Mouse (Mus musculus) large intestine, adult 2 months (tissue): ENCODE measurements around the gene Gm11627. TPM values are rescaled to one million over a fixed set of nuclear protein-coding genes. Genes with fewer than 3 reads are reported as not detected.

Experiments
- DNase-seq: peaks from one replicate; pipeline ENCODE4 v3.0.0-alpha.2; 2012; ENCODE audit warnings: low read depth, low spot score
- WGBS: fragments of 180-500 bp; shearing (Covaris S2); methylation state at CpG from one replicate; pipeline ENCODE4 v1.1.7; 2018; 5-methylcytosine and 5-hydroxymethylcytosine counted together
- polyA plus RNA-seq: library from polyadenylated mRNA; depleted of rRNA; stranded (reverse); fragments of >200 nt; gene quantifications from 2 replicates; pipeline ENCODE4 v1.2.3, GENCODE M21; 2012

Gene Gm11627
- polyA plus RNA-seq, 1 experiment: 2.7 TPM

GRCm38 (mm10) chr11:102604010-102604584, 24.8 kb upstream of the Gm11627 start, which contains the start of gene Fzd2:
Fzd2 (plus strand) TSS chr11:102604396.
- DNase-seq: peak; percentile 52
- WGBS: under 1% methylated on average over 29 of the region's 31 CpGs

- 2% methylated on average over 10 of the region's 10 CpGs for WGBS
- no peak for DNase-seq
These were observed 24.2 kb upstream of the Gm11627 start for GRCm38 (mm10) chr11:102603496-102603850.

- DNase-seq: no peak
- 16% methylated on average over 13 of the region's 13 CpGs for WGBS
These were observed 23.7 kb upstream of the Gm11627 start for GRCm38 (mm10) chr11:102602816-102603495.

GRCm38 (mm10) chr11:102599912-102600311, 20.7 kb upstream of the Gm11627 start:
- 85% methylated on average over 3 of the region's 3 CpGs for WGBS
- DNase-seq: no peak

- DNase-seq: no peak
- 44% methylated on average over 3 of the region's 4 CpGs for WGBS
These were observed 16.1 kb upstream of the Gm11627 start for GRCm38 (mm10) chr11:102595341-102595820.

GRCm38 (mm10) chr11:102587554-102587953, 8.3 kb upstream of the Gm11627 start:
- WGBS: 83% methylated on average over 3 of the region's 3 CpGs

GRCm38 (mm10) chr11:102586445-102587130, 7.3 kb upstream of the Gm11627 start:
- DNase-seq: no peak
- 95% methylated on average over 4 of the region's 4 CpGs for WGBS

More at GRCm38 (mm10) chr11:102587554-102587953, 8.3 kb upstream of the Gm11627 start:
- DNase-seq: no peak

GRCm38 (mm10) chr11:102582736-102583135, 3.5 kb upstream of the Gm11627 start:
- DNase-seq: no peak
- 36% methylated on average over 5 of the region's 5 CpGs for WGBS

- 40% methylated on average over 13 of the region's 13 CpGs for WGBS
- DNase-seq: no peak
These were observed 2.9 kb upstream of the Gm11627 start for GRCm38 (mm10) chr11:102582016-102582610.

GRCm38 (mm10) chr11:102581281-102582015, 2.2 kb upstream of the Gm11627 start:
- DNase-seq: no peak
- WGBS: 49% methylated on average over 11 of the region's 11 CpGs

- 70% methylated on average over 3 of the region's 3 CpGs for WGBS
- DNase-seq: no peak
These were observed 721 bp upstream of the Gm11627 start for GRCm38 (mm10) chr11:102580034-102580330.

GRCm38 (mm10) chr11:102578341-102579118, 731 bp downstream of the Gm11627 start:
- 6% methylated on average over 27 of the region's 27 CpGs for WGBS
- DNase-seq: peak; percentile 82

- WGBS: 45% methylated on average over 13 of the region's 13 CpGs
- no peak for DNase-seq
These were observed 3.1 kb downstream of the Gm11627 start for GRCm38 (mm10) chr11:102576050-102576754.

GRCm38 (mm10) chr11:102575034-102575433, 4.2 kb downstream of the Gm11627 start:
- DNase-seq: no peak
- 66% methylated on average over 1 of the region's 1 CpGs for WGBS

- 14% methylated on average over 18 of the region's 18 CpGs for WGBS
These were observed 6.2 kb downstream of the Gm11627 start for GRCm38 (mm10) chr11:102572866-102573663.

GRCm38 (mm10) chr11:102568756-102569377, 10.4 kb downstream of the Gm11627 start:
- DNase-seq: no peak
- WGBS: 37% methylated on average over 7 of the region's 7 CpGs

More at GRCm38 (mm10) chr11:102572866-102573663, 6.2 kb downstream of the Gm11627 start:
- peak; percentile 67 for DNase-seq

GRCm38 (mm10) chr11:102568191-102568590, 11.1 kb downstream of the Gm11627 start:
- WGBS: 78% methylated on average over 12 of the region's 12 CpGs
- no peak for DNase-seq
